Mouse (Mus musculus): ENCODE measurements around the gene Msh6.
"Not testable (repeated sequence)": the region's sequence is repeated elsewhere in the genome, so short reads cannot be mapped to it uniquely, and the experiment has no call there.

Msh6 gene

DNA sequence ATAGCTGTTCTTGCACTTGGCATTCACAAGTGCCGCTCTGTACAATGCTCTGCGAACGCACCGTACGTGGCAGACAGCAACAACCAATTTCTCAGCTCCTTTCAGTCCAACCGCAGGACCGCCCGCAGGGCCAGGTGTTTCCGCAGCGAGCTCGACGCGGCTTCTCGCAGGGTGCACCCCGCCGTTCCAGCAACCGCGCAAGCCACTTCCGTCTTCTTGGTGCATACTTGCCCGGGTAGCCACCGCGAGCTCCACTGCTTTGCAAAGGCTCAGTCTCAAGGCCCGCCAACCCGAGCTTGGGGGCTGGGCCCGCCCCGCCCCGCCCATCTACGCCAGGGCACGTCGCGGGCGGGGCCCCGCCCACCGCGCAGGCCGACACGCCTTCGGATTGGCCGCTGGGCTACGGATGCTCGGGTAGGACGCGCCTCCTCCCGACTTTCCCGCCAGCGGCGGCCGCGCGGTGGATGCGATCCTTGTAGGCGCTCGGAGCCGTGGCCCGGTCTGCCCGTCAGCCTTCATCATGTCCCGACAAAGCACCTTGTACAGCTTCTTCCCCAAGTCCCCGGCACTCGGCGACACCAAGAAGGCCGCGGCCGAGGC lies at the start of gene Msh6:
TSS of gene Msh6 (plus strand) at position 434 of the 600 bp plus-strand sequence.
- DNase-seq = peak; percentile 92 to 93

GRCm38 (mm10) chr17:87934326-87934725 lies 40.5 kb upstream of the Msh6 start:
- no peak for DNase-seq

- no peak for DNase-seq
Observed at GRCm38 (mm10) chr17:87934736-87935135, 40.1 kb upstream of the Msh6 start.

DNA sequence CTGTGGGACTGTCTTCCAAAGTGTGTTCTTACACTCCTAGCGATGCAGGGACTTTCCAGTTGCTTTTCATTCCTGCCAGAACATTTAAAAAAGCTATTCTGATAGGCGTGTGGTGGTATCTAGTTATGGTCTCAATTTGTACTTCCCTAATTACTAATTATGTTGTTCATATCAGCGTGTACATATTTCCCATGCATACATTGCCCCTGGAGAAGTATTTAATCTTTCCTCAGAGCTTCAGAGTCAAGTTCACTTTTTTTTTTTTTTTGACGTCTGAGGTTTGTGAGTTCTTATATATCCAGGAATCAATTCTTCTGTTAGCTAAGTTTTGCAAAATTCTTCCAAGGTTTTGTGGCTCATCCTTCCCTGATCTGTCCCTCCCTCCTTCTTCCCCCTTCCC lies 38.7 kb upstream of the Msh6 start:
- no peak for DNase-seq

DNA sequence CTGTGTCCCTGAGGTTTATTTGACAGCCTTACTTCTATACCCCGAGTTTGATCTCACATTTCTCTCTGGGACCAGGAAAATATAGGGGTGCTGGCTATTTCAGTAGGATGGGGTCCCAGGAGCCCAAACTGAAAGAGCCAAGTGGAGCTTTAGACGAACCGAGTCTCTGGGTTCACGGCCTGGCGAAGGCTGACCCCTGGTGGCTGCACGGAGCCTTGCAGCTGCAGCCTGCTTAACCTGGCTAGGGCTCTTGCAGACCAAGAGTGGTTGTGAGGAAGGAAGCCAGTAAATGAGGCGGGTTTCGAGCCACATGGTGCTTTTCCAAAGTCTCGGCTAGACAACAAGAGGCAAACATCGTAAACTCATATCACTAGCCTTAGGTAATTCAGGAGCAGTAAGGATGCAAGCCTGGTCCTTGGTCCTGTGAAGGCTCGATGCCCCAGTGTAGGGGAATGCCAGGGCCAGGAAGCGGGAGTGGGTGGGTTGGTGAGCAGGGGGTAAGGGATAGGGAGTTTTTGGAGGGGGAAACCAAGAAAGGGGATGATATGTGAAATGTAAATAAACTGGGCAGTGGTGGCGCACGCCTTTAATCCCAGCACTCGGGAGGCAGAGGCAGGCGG lies 25.8 kb upstream of the Msh6 start:
- DNase-seq = peak; percentile 69 to 89

DNA sequence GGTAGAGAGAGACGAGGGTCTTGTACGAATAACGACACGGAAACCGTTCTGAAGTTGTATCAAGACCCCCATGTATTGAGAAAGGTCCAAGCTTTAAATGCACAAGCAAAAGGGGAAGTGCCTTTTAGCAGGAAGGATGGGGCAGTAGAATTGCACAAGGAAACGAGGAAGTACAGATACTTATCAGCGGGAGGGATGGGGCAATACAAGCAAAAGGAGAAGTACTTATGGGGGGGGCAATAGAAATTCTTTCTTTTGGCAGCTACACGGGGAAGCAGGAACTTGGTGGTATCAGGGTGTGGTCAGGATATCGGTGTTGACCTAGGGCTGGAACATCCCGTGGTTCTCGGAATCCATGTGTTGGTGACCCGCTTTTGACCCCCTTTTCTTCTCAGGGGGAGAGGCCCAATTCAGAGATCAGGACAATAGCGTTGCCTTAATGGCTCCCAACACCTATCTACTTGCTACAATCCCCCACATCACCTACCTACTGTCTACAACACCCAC lies 20.2 kb upstream of the Msh6 start:
- DNase-seq = not testable (repeated sequence)

GRCm38 (mm10) chr17:87957096-87957840 lies 17.6 kb upstream of the Msh6 start:
- peak; percentile 71 to 80 for DNase-seq

- DNase-seq = peak in 1 of 2 experiments; percentile 31
Observed at GRCm38 (mm10) chr17:87958283-87958682, 16.6 kb upstream of the Msh6 start.

DNA sequence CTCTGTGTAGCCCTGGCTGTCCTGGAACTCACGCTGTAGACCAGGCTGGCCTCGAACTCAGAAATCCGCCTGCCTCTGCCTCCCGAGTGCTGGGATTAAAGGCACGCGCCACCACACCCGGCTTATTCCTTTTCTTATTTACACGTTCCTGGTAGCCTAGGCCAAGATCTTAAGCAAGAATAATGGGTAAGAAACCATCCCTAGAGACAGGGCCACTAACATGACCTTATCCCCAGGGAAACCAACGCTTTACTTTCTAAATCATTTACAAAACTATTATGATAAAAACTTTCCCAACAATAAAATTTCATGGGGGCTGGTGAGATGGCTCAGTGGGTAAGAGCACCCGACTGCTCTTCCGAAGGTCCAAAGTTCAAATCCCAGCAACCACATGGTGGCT lies 15.5 kb upstream of the Msh6 start:
- DNase-seq = not testable (repeated sequence)

GRCm38 (mm10) chr17:87959931-87960330 lies 14.9 kb upstream of the Msh6 start:
- peak; percentile 32 to 56 for DNase-seq

DNA sequence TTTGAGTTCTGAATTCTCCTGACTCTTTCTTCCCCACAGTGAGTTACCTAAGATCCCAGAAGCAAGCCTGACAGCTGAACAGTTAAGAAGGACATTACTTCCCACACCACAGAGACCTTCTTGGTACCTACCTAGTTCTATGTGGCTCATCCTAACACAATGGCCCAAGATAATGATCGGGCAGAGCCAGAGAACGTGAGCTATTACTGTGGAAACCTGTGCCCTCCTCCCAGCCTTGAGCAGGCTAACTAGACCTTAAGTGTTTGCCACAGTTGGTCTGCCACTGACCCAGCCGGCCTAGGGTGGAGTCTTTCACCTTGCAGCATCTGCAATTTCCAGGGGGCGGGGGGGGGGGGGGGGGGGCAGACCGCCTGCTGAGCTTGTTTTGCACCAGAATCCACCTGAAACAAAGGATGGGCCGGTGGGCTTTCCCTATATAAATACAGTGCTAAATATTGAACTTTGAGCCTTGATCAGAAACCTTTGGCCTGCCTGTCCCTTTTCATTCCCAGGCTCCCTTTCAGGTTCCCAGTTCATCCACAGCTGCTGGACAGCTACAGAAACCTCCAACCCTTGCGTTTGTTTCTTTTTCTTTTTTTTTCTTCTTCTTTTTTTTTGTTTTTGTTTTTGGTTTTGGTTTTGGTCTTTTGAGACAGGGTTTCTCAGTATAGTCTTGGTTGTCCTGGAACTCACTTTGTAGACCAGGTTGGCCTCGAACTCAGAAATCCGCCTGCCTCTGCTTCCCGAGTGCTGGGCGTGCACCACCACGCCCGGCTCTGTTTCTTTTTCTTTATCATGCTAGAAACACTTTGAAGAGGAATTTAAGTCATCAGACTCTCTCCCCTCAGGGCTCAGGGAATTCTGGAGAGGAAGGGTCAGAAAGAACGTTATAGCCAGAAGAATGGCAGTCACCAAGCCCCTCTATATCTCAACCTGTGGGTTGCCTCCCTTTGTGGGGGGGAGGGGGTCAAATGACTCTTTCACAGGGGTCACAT lies 11.5 kb upstream of the Msh6 start:
- no peak for DNase-seq

- DNase-seq = not testable (repeated sequence)
Observed at GRCm38 (mm10) chr17:87968483-87968926, 6.4 kb upstream of the Msh6 start.

GRCm38 (mm10) chr17:87971696-87972591 lies 2.9 kb upstream of the Msh6 start:
- DNase-seq = not testable (repeated sequence)

DNA sequence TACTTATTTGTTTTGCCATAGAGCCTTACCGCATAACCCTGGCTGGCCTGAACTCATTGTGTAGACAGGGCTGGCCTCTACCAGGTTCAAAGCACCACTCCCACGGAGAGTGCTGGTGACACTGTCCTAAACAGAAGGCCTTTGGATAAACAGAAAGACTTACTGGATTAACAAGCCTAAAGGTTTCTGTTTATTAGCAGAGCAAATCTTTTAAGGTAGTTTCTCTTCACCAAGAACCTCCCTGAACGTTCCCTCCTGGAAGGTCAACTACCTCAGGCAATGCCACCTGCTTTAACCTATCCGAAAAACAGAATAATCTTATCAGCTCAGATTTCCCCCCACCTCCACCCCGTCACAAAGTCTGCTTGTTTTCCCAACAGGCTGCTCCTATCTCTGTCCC lies 2.0 kb upstream of the Msh6 start:
- no peak for DNase-seq

DNA sequence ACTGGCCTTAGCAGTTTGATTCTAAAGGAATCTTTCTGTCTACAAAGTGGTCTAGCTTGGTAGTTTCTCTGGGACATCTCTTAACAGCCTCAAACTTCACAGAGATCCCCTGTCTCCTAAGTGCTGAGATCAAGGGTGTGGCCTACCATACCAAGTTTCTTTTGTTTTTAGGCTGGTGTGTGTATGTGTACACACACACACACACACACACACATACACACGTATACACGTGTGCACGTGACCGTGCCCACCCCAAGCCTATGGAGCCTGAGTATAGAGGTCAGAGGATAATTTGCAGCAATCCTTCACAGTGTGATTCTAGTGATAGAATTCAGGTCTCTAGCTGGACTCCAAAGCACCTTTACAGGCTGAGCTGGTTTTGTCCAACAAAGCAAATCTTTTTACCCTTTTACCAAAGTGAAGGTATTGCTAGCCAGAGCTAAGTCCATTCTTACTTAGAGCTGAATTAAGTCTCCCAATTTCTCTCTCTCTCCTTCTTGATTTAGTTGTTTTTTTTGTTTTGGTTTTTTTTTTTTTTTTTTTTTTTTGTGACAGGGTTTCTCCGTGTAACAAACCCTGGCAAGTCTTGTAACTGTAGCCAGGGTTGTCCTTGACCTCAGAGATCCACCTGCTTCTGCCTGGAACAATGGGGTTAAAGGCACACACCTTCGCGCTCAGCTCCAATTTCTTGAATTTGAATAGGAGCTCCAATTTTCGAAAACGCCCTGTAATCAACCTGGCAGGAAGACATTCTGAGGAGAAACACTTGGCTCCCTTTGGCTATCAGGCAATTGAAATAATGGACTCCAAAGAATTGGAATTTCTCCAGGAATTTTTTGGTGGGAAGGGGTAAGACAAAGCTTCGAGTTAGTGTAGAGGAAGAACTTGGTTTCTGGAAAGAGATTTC lies 1.3 kb upstream of the Msh6 start:
- DNase-seq = no peak

- DNase-seq = peak; percentile 53 to 86
Observed at GRCm38 (mm10) chr17:87975229-87975853, 479 bp downstream of the Msh6 start.

DNA sequence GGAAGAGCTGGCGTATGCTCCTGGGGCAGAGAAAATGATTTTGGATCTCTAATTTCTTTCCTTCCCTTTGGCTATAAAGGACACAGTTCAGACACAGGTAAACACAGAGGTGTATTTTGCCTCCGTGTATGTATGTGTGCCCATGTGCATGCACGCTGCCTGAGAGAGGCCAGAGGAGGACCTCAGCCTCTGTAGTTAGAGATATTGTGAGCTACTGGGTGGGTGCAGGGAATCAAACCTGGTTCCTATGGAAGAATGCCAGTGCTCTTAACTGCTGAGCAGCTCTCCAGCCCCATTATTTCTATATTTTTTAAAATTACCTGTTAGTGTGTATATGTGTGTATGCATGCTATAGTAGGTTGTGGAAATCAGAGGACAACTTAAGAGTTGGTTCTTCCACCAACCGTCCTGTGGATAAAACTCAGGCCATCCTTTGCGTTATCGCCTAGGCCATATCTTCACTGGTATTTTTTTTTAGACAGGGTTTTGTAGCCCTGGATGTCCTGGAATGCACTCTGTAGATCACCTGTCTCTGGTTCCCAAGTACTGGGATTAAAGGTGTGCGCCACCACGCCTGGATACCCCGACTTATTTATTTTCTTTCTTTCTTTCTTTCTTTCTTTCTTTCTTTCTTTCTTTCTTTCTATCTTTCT lies 1.4 kb downstream of the Msh6 start:
- DNase-seq = no peak

DNA sequence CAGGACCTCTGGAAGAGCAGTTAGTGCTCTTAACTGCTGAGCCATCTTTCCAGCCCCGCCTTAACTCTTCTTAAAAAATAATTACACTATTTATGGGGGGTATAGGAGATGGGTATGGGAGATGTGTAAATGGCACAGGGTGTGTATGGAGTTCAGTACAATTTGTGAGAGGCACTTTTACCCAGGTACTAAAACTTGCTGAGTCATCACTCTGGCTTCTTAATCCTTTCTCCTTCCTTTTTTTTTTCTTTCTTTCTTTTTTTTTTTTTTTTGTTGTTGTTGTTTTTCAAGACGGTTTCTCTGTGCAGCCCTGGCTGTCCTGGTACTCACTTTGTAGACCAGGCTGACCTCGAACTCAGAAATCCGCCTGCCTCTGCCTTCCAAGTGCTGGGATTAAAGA lies 2.1 kb downstream of the Msh6 start:
- DNase-seq = not testable (repeated sequence)

DNA sequence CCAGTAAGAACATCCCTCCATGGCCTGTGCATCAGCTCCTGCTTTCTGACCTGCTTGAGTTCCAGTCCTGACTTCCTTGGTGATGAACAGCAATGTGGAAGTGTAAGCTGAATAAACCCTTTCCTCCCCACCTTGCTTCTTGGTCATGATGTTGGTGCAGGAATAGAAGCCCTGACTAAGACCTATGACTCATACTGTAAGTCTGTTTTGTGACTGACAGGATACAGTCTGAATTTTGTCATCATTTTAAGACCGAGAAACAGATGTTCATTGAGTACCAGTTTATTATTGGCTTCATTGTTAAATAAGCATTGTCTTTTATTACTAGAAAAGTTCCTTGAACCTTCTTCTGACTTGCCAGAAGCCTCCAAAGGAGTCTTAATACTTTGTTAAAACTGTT lies 4.8 kb downstream of the Msh6 start:
- DNase-seq = not testable (repeated sequence)

All from kidney, postnatal 36 days (tissue).